Mouse (Mus musculus) CD8-positive naive resting alpha-beta T cell, adult 2 months (primary cell): ENCODE measurements at regions not wholly inside any gene's neighbourhood (a gene's known extent, or its start where the extent isn't known, plus 50 kb on each side); places are given as distances from the start of the nearest gene placed in this dataset.
"Not testable (repeated sequence)": the region's sequence is repeated elsewhere in the genome, so short reads cannot be mapped to it uniquely, and the experiment has no call there.

Experiments used
- DNase-seq, 2 experiments: peaks; one replicate each; pipeline ENCODE4 v3.0.0; 2022; ENCODE audit warnings: low read depth in 2 of 2, low spot score in 2 of 2

DNA sequence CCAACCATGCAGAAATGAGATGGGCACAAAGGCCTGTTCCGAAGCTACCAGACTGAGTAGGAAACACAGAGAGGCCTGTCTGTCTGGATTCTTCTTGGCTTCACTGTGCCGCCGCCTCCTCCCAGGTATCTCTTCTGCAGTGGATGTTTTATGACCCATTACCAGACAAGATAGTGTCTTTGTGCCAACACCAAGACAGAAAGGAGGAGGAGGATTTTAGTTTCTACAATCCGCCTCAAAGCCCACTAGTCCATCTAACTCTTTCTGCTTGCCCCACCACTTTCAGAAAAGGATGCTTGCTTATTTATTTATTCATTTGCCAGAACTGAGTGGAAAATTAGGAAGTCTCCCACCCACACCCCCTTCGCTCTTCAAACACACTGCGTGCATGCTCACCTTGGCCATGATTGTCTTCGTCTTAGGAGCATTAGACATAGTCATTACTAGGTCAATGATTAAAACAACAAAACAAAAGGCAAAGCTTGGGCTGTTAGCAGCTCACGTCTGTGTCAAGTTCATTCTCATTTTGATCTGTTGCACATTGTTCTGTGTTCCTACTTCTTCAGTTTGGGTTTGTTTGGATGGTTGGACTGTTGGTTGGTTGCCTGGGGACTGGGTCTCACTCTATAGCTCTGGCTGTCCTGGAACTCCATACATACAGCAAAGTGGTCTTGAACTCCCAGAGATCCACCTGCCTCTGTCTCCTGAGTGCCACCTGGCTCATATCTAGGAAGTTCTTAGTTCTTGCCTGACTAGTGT lies 61.7 kb upstream of the Cpm start:
- DNase-seq, result no peak

DNA sequence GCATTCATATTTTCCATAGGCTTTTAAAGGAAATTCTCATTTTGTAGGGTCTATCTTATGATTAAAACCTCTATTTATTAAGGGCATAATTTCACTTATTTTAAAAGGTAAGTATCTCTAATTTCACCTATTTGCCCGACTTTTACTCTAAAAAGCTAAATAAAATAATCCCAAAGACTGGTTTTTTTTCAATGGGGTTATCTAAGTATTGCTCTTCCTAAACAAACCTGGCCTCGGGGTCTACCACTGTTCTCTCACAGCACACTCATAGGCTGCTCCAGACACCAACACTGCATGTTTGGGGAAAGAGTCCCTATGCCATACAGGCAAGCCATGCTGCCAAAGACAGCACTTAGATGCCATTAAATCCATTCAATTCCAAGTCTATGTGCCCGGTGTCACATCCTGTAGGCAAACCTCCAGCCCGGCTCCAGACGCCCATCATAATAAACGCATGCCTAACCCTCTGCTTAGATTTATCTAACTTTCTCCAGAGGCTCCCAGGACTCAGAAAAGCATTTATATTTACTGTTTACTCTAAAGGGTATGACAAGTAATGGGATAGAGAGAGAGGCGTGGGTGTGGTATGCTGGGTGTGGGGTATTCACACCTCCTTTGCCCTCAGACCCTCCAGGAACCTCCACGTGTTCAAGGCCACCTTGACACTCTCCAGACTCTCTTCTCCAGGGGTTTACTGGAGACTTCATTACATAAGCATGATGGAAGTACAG lies 62.5 kb upstream of the Cpm start:
- DNase-seq, result no peak

DNA sequence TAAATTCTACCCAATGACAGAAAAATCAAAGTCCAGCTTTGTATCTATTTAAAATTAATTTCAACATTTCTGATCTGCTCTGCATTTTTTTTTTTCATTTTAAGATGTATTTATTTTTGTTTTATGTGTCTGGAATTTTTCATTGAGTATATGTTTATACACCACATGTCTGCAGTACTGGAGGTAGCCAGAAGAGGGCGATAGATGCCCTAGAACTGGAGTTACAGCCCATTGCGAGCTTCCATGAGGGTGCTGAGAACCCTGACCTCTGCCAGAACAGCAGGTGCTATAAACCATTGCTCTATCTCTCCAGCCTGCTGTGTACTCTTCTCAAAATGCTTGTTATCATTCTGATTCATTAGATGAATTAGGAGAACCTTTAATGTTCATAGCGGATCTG lies 63.1 kb upstream of the Cpm start:
- DNase-seq, result no peak

DNA sequence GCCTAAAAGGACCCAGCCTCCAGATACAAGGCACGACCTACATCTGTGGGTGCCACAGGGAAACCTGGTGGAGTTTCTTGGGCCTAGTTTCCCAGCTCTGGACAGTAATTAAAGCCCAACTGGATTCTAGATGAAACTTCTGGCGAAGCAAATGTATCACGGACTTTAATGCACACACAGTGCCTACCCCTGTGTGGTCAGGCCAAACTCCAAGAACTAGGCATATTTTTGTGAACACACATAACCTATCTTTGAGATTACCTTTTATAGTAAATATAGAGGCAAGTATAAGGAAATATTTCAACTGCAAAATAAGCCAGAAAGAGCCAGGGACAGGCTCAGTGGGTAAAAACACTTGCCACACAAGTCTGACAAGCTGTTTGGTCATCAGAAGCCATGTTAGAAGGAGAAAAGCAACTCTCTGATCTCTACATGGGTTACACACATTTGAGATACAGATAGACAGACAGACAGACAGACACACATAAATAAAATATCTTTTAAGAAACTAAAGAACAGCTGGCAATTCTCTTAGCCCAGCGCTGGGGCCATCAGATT lies 63.7 kb upstream of the Cpm start:
- no peak for DNase-seq

DNA sequence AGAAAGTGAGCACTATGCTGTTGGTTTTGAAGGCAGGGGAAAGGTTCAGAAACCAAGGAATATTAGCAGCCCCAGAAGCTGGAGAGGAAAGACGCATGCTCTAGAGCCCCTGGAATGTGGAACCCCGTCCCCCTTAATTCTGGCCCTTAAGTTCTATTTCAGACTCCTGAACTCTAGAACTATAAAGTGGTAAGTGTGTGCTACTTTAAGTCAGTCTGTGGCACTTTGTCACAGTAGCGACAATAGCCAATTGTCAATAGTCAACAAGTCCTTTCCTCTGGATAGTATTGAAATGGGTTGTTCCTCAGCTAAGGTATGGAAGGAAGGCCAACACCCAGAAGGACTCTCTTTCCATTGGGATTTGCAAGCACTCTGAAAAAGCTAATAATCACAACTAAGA lies 64.2 kb upstream of the Cpm start:
- DNase-seq, result no peak

DNA sequence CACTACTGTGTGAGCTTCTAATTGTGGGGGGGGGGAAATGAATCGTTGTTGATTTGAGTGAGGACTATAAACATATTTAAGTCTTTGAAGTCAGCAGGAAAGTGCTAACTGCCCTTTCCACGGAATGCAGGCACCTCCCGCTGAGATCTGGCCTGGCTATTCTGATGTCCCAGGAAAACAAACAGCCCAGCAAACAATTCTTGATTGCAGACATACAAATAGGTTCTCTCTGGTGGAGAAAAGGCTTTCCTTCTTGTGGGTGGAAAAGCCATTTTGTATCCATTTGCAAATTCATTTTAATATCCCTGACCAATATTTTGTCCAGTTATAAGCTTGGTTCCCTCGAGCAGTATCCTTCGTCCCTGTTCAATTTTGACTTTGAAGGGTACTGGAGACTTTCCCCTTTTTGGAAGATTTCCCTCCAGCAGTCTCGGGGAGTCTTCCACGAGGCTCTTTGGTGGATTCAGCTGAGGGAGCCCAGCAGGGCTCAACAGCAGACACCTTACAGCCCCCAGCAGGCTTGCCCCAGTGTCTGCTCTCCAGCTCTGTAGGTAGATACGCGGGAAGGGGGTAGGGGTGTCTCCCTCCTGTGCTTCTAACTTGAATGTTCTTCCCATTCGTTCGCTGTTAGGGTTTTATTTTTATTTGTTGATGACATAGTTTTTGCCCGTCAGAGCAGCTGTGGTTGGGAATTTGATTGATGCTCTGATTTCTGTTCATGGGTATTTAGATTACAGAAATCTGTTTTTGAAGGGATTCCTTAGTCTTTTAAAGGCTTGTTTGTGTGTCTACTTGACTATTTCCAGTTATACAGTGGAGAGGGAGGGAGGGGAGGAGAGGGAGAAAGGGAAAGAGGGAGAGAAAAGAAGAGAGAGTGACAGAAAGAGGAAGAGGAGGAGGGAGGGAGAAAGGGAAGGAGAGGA lies 64.9 kb upstream of the Cpm start:
- no peak for DNase-seq

DNA sequence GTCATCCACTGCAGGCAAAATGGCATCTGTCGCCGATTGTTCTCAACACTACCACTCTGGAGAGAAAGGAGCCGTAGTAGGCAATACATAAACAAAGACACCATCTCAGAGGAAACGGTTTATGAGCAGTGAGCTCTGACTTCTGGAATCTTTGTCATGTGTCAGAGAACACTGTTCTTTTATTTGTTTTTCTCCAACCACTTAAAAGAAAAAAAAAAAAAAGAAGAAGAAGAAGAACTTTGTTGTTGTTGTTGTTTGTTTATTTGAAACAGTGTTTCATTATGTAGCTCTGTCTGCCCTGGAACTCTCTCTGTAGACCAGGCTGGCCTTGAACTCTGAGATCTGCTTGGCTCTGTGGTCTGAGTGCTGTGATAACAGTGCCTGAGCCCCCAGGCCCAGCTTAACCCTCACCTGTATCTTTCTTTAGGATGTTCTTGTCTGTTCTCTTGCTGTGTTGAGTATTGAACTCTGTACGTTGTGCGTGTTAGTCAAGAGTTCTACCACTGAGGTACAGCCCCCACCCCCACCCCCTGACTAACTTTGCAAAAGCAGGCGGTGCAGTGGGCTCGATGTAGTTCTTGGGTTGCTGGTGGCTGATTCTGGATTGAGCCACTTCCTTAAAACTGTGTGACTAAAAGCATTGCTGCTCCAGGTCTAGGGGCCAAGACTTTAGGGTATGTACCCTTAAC lies 65.7 kb upstream of the Cpm start:
- no peak for DNase-seq

DNA sequence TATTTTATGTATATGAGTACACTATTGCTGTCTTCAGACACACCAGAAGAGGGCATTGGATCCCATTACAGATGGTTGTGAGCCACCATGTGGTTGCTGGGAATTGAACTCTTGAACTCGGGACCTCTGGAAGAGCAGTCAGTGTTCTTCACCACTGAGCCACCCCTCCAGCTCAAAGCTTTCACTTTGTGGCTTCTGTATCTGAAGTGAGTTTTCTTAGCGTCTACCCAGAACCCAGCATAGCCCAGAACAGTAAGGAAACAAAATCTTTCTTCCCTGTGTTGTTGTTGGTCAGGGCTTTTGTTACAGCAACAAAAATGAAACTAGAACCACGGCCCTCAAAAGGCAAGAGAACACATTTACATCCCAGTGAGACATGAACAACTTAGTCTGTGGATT lies 66.5 kb upstream of the Cpm start:
- DNase-seq, result not testable (repeated sequence)

DNA sequence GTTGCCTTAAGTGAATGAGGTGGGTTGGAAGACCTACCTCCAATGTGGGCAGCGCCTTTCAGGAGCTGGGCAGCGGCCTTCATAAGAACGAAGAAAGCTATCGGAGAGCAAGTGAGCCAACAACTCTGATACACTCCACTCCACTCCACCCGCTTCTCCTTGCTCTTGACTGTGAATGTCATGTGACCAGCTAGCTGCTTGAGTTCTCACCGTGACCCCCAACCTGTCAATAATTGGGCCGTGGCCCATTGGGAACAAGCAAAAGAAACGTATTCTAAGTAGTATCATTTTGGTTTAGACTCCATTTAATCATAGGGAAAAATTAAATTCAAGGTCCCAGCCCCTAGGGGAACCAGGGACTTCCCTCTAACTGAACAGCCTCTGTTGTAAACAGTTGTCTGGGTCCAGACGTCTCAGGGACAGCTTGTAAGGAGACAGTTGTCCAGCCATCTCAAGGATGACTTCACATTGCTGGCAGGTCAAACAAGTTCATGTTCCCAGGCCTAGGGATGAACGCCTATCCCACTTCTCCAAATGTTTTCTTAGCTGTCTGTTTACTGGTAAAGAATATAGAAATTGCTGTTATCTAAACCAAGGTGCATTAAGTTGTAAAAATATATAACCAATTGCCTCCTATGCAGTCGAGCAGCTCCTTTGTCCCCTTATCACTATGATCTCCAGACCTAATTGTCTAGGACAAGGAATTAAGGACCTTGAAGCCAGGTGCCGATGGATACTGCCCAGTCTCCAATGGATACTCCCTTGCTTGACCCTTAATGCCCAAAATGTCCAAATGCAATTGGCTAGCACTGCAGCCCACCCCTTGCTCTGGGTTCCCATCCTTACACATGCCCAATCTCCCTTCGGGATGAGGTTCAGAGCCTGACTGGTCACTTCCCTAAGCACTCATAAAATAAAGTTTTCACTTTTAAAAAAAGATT lies 67.1 kb upstream of the Cpm start:
- DNase-seq, result no peak

DNA sequence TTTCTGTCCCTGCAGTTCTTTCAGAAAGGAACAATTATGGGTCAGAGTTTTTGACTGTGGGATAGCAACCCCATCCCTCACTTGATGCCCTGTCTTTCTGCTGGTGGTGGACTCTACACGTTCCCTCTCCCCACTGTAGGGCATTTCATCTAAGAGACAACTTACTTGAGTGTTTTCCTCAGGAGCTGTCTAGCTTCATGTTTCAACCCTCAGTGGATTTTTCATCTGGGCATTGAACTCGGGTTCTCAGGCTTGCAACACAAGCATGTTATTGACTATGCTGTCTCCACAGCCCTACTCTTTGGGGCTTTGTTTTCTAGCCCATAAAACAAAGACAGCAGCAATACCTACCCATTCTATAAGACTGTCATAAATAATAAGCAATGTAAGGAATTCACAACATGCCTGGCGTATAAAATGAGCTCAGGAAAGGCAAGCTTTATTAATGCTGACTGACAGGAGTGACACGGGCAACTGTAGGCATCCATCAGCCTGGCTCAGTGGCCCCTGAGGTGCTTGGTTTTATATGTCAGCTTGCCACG lies 68.0 kb upstream of the Cpm start:
- no peak for DNase-seq

DNA sequence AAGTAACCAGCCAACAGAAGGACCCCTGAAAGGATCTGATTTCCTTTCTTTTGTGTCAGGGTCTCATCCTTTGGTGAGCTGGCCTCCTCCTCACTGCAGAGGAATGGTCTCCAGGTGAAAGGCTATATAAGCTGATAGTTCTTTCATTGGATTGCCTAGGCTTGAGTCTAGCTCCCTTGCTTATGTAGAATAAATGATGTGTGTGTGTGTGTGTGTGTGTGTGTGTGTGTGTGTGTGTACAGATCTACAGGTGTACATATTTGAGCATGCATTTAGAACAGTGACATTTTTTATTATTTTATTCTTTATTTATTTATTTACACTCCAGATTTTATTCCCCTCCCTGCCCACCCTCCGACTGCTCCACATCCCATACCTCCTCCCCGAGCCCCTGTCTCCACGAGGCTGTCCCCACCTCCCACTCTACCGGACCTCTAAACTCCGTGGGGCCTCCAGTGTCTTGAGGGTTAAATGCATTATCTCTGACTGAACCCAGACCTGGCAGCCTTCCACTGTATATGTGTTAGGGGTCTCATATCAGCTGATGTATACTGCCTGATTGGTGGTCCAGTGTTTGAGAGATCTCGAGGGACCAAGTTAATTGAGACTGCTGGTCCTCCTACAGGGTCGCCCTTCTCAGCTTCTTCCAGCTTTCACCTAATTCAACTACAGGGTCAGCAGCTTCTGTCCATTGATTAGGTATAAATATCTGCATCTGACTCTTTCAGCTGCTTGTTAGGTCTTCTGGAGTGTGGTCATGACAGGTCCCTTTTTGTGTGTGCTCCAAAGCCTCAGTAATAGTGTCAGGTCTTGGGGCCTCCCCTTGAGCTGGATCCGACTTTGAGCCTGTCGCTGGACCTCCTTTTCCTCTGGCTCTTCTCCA lies 68.7 kb upstream of the Cpm start:
- no peak for DNase-seq

DNA sequence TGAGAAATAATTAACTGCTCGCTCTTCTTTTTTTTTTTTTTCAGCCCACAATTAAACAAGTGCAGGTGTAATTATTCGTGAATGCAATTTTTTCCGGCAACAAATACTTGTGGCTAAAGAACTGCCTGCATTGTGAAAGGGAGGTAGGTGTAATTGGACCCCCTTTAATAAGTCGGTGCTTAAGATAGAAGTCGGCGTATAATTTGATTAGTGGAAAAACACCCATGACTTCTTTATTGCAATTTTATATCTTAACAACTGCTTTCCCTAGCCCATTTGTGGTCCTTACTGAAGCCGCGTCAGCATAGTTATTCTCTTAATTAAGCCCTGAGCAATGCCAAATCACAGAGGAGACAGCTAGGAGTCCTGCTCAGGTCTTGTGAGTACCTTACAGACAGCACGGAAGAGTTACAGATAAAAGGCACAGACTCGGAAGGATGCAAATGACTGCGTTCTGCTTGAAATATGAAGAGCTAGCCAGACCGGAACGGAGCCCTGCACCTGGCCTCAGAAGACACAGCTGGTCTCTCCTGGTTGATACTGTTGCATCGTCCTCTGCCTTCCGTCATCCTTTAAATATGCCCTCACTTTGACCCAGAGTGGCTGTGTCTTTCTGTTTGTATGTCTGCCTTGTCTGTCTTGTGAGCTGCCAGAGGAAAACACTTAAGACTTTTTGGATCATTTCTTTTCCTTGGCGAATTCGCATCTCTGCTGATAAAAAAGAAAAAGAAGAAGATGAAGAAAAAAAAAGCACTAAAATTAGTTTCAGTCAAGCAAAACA lies 69.5 kb upstream of the Cpm start:
- no peak for DNase-seq

DNA sequence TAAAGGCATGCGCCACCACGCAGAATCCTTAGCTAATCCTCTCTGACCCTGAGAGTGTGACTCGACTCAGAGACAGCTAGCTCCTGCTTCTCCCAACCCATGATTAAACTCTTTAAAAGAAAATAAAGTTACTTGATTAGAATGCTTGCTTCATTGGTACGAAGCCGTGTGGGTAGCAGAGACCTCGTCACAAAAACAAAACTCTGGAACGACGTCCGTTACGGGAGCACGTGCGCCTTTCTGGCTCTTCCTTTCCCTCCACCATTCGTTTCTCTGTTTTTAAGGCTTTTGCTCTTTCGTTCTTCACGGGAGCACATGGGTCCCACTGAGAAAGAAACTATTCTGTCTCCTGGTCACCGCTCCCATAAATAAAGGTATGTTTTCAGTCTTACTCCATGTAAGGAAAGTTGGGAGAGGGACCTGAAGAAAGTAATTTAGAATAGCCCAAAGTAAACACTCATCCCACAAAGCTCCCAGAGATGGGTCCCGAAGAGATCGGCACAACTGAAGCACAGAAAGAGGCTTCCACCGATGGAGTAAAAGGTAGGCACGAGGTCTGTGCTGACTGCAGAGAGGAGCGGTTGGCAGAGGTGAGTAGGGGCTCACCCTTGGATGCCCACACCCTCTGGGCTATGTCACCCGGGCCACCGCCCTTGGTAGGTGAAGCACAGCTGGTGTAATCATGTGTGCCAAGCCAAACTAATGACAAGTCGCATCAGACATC lies 70.2 kb upstream of the Cpm start:
- DNase-seq, result no peak

DNA sequence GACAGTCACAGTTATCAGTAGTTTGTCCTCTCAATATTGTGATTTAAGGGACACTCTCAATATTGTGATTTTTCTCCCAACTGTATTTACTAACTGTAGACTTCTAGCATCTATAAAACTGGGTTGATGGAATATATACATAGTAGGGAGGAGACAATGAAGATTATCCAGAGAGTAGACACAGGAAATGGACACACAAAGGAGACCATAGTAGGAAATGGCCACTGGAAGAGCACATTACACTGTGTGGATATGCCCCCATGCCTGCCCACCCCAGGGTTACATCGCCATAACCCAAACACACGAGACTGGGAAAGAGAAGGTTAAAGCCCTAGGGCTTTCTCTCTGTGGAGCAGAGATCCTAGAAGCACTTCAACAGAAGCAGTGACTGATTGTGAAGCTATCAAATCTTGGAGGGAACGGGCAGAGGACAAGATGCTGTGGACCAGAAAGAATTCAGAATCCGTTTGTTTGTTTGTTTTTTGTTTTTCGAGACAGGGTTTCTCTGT lies 71.0 kb upstream of the Cpm start:
- no peak for DNase-seq

DNA sequence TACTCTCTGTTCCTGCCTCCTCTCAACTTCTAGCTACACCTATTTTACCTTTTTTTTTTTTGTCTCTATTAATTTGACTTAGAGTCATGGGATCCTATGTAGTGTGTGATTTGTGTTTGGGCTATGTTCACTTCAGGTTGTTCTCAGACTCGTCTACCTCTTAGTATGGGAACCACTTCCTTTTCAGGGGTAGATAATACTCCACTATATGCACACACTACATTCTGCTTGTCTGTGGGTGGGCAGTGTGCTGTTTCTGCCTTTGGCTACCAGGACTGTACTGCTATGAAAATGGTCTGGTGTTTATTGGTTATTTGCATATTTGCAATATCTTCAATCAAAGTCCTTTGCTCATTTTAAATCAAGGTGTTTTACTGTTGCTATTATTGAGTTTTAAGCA lies 71.6 kb upstream of the Cpm start:
- DNase-seq, result no peak

DNA sequence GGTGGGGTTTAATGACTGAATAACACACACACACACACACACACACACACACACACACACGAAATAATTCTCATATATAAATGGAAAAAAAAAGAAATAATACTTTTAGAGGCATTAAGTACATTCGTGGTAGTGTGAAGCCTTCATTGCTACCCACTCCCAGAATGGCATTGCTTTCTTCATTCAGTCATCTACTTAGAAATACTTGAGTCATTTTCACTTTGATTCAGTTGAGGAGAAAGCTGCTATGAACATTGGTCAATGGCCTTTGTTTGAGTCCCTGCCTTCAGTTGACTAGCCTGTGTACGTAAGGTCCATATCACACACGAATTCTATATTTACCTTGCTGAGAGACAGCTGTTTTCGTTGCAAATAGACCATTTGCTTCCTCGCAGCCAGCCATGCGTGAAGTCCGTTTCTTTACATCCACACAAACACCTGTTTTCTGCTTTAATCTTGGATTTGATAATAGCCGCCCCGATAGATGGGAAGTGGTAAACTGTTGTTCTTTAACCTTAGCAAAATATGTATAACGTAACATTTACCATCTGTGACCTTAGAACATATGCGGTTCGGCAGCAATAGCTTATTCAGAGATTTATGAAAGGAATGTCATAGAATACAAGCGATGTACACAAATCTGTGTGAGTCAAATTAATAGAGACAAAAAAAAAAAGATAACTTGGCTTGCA lies 72.3 kb upstream of the Cpm start:
- DNase-seq, result no peak
